Mouse (Mus musculus) megakaryocyte-erythroid progenitor cell, adult 5-6 weeks (primary cell): ENCODE data around the gene Ly6g6d. TPM values are rescaled to one million over a fixed set of nuclear protein-coding genes. Genes with fewer than 3 reads are reported as not detected.
A peak's percentile ranks its signal among the peaks of the same experiment; 100 is the strongest.
"Not testable (repeated sequence)": the region's sequence is repeated elsewhere in the genome, so short reads cannot be mapped to it uniquely, and the experiment has no call there.

Experiments used
- ATAC-seq: replicated peaks from 2 replicates; pipeline ENCODE4 v1.8.0; 2016; ENCODE audit warnings: mild to moderate bottlenecking, inconsistent platforms; ENCODE audit not compliant: severe bottlenecking, poor library complexity, low FRiP score, low TSS enrichment
- total RNA-seq, 2 experiments: library from RNA; stranded (forward) in 1 of 2; stranded (reverse) in 1 of 2; fragments of 200-1000, 215-1000 nt in 1 of 2; fragments of >200 nt in 1 of 2; fragmentation: Nextera tagmentation in 1 of 2; gene quantifications; 2 replicates each; pipeline ENCODE4 v1.2.3; 2014 to 2017

Gene Ly6g6d
- not detected in 2 replicates for total RNA-seq (2014; fragmentation: Nextera tagmentation)
- total RNA-seq (2017), result not detected in 2 replicates

GRCm38 (mm10) chr17:35077786-35078233 lies at the start of gene Ly6g6d:
Gene Ly6g6d (minus strand): TSS chr17:35078065.
- ATAC-seq, result no peak

GRCm38 (mm10) chr17:35127017-35127416 lies 49.2 kb upstream of the Ly6g6d start:
- ATAC-seq, result no peak

- ATAC-seq, result peak; percentile 43
Measured at GRCm38 (mm10) chr17:35126206-35126611, 48.3 kb upstream of the Ly6g6d start, which contains the start of gene D17H6S53E. Gene D17H6S53E (plus strand): TSS chr17:35126373.

GRCm38 (mm10) chr17:35125578-35125977 lies 47.7 kb upstream of the Ly6g6d start:
- no peak for ATAC-seq

- ATAC-seq, result no peak
Measured at GRCm38 (mm10) chr17:35125081-35125480, 47.2 kb upstream of the Ly6g6d start.

GRCm38 (mm10) chr17:35124261-35124896 lies 46.5 kb upstream of the Ly6g6d start:
- ATAC-seq, result not testable (repeated sequence)

GRCm38 (mm10) chr17:35123287-35123686 lies 45.4 kb upstream of the Ly6g6d start:
- ATAC-seq, result not testable (repeated sequence)

- ATAC-seq, result peak; percentile 13
Measured at GRCm38 (mm10) chr17:35121871-35122303, 44.0 kb upstream of the Ly6g6d start, which contains the start of gene Csnk2b. Gene Csnk2b (minus strand): TSS chr17:35122053.

- ATAC-seq, result peak; percentile 89
Measured at GRCm38 (mm10) chr17:35121143-35121799, 43.4 kb upstream of the Ly6g6d start, which contains the start of gene Gpank1. Gene Gpank1 (plus strand): TSS chr17:35121455.

- no peak; the same call in 1 of the 2 replicates for ATAC-seq
Measured at GRCm38 (mm10) chr17:35120745-35121142, 42.9 kb upstream of the Ly6g6d start.

GRCm38 (mm10) chr17:35115046-35116019 lies 37.5 kb upstream of the Ly6g6d start, which contains the start of gene Ly6g5b:
Gene Ly6g5b (minus strand): TSS chr17:35115428.
- ATAC-seq, result peak; percentile 58; the same call in 1 of the 2 replicates

GRCm38 (mm10) chr17:35111774-35112173 lies 33.9 kb upstream of the Ly6g6d start:
- ATAC-seq, result no peak

GRCm38 (mm10) chr17:35108097-35108496 lies 30.2 kb upstream of the Ly6g6d start, which contains the start of gene Ly6g5c:
Gene Ly6g5c (plus strand): TSS chr17:35108279.
- no peak for ATAC-seq

GRCm38 (mm10) chr17:35106522-35106921 lies 28.7 kb upstream of the Ly6g6d start:
- no peak for ATAC-seq

GRCm38 (mm10) chr17:35105740-35106389 lies 28.0 kb upstream of the Ly6g6d start:
- ATAC-seq, result peak; percentile 12; the same call in 1 of the 2 replicates

- peak; percentile 87 for ATAC-seq
Measured at GRCm38 (mm10) chr17:35104754-35105153, 26.9 kb upstream of the Ly6g6d start.

GRCm38 (mm10) chr17:35104079-35104478 lies 26.2 kb upstream of the Ly6g6d start:
- ATAC-seq, result no peak

GRCm38 (mm10) chr17:35103221-35103690 lies 25.4 kb upstream of the Ly6g6d start:
- ATAC-seq, result peak; percentile 29

- no peak for ATAC-seq
Measured at GRCm38 (mm10) chr17:35102299-35102698, 24.4 kb upstream of the Ly6g6d start.
